Mouse (Mus musculus) cerebellum, adult 2 months (tissue): ENCODE results near the gene Higd2a.

Experiments
- CTCF ChIP-seq: fragments of 200-500 bp; IDR thresholded peaks from 2 replicates; pipeline ENCODE4 v1.5.1; 2011; ENCODE audit warnings: low read depth, mild to moderate bottlenecking, control low read depth, low read length, moderate library complexity, borderline replicate concordance; ENCODE audit not compliant: insufficient read depth
- POLR2A ChIP-seq: fragments of 200-500 bp; IDR thresholded peaks from 2 replicates; pipeline ENCODE4 v1.6.1; 2011; ENCODE audit warnings: low read length, control low read depth, borderline replicate concordance; ENCODE audit not compliant: insufficient read depth

- TF ChIP-seq CTCF, result no peak
- no peak for TF ChIP-seq POLR2A
Measured at GRCm38 (mm10) chr13:54635011-54635410, 45.0 kb downstream of the Higd2a start.
